Mouse (Mus musculus) E14TG2a.4 (cell line): ENCODE measurements around the gene Clybl.

Experiments used
- CTCF ChIP-seq: conservative IDR thresholded peaks from 2 replicates; pipeline ENCODE4 v1.5.1; 2014; ENCODE audit warnings: low read length
- NANOG ChIP-seq: IDR thresholded peaks from 2 replicates; pipeline ENCODE4 v1.6.1; 2014; ENCODE audit warnings: borderline replicate concordance, low read length, mixed read lengths

GRCm38 (mm10) chr14:122376482-122377143, 195.1 kb downstream of the Clybl start:
- TF ChIP-seq CTCF, result no peak
- no peak for TF ChIP-seq NANOG
